Mouse (Mus musculus): ENCODE measurements at regions not wholly inside any gene's neighbourhood (a gene's known extent, or its start where the extent isn't known, plus 50 kb on each side); places are given as distances from the start of the nearest gene placed in this dataset.

DNA sequence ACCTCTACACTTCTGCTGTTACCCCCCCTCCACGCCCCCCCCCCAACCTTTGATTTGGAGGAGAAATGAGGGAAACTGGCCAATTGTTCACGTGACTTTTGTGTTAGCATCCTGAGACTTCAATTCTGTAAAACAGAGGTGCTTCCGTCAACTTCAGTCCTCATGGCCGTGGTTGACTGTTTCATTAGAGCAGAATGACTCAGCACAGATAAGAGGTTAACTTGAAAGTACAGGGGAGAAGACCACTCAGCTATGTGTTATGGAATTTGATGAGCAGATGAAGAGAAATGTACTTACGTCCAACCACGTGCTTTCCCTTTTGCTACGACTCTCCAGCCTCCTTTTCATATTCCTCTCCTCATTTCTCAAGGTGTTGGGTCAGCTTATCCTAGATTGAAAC is 267.3 kb downstream of the Igsf11 start:
- Histone ChIP-seq H3K4me1 (no peaks in the 10 kb centered on the region), H3K27ac (replicated peaks) (no peak overlapping the region), H3K27me3 (ENCODE audit: low read depth, poor library complexity, severe bottlenecking) (no peaks in the 10 kb centered on the region), H3K9me3 (replicated peaks) (no peaks in the 10 kb centered on the region), H3K4me3 (no peak overlapping the region), H3K36me3 (no peaks in the 10 kb centered on the region)
- no peak for DNase-seq (ENCODE audit: low spot score)
- WGBS, result 88% methylated on average over 7 of the region's 7 CpGs

DNA sequence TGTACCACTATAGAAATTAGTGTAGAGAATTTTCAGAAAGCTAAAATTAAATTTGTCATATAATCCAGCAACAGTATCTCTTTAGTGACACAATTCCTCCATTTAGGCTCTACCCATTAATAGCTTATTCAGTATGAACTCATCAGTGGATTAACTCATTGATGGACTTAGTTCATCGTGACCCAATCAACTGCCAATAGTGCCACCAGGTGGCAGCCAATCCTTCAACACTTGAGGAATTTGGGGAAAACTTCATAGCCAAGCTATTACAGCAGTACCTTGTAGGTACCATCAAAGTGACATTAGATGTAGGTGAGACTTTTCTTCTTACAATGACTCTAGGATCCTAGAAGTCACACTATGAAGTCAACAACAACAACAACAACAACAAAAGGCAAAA is 270.2 kb downstream of the Igsf11 start:
- Histone ChIP-seq H3K4me1 (no peaks in the 10 kb centered on the region), H3K27ac (replicated peaks) (no peak overlapping the region), H3K27me3 (ENCODE audit: low read depth, poor library complexity, severe bottlenecking) (no peaks in the 10 kb centered on the region), H3K4me3 (no peak overlapping the region), H3K36me3 (no peaks in the 10 kb centered on the region), H3K9me3 (replicated peaks) (no peaks in the 10 kb centered on the region)
- WGBS, result 31% methylated on average over 1 of the region's 1 CpGs
- DNase-seq (ENCODE audit: low spot score), result no peak

DNA sequence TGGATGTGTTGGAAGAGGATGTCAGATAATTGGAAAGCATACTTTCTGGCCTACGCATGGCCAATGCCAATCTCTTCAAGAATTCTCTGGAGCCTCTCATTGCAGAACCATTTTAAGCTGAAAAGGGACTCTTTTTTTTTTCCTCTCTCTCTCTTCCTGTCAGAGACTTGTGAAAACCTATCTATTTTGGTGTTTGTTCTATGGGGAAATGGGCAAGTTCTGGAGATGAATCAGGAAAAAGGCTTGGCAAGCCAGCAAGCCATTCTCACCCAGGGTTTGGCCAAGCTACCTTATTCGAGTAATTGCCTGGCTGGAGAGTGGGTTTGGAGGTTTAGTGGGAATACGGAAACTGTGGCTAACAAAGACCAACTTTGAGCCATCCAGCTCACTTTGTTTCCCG is 299.4 kb downstream of the Igsf11 start:
- no peaks in the 10 kb centered on the region for H3K27me3 ChIP-seq (ENCODE audit: low read depth, poor library complexity, severe bottlenecking)

DNA sequence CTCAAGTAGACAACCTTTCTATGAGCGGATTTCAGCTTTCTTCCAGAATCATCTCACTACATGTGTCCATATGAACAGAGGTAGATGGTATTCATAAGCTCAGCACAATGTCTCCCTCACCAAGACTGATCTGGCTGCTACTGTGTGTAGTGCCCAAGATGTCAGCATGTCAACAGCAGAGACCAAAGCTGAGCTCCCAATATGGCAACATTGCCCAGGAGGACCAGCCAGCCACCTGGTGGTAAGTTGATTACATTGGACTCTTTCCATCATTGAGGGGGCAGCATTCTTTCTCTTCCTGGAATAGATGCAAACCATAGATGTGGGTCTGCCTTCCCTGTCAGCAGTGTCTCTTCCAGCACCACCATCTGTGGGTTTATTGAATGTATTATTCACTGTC is 303.0 kb downstream of the Igsf11 start:
- 90% methylated on average over 1 of the region's 1 CpGs for WGBS
- DNase-seq (ENCODE audit: low spot score), result no peak
- Histone ChIP-seq H3K4me1 (no peaks in the 10 kb centered on the region), H3K27ac (replicated peaks) (no peak overlapping the region), H3K4me3 (no peak overlapping the region), H3K27me3 (ENCODE audit: low read depth, poor library complexity, severe bottlenecking) (no peaks in the 10 kb centered on the region), H3K36me3 (no peaks in the 10 kb centered on the region), H3K9me3 (replicated peaks) (no peaks in the 10 kb centered on the region)

More for the DNA sequence above, 299.4 kb downstream of the Igsf11 start:
- H3K27ac ChIP-seq (replicated peaks), result no peak overlapping the region
- no peak for DNase-seq (ENCODE audit: low spot score)
- H3K9me3 ChIP-seq (replicated peaks), result no peaks in the 10 kb centered on the region
- WGBS, result 92% methylated on average over 4 of the region's 4 CpGs
- no peaks in the 10 kb centered on the region for H3K4me1 ChIP-seq
- H3K4me3 ChIP-seq, result no peak overlapping the region
- H3K36me3 ChIP-seq, result no peaks in the 10 kb centered on the region

DNA sequence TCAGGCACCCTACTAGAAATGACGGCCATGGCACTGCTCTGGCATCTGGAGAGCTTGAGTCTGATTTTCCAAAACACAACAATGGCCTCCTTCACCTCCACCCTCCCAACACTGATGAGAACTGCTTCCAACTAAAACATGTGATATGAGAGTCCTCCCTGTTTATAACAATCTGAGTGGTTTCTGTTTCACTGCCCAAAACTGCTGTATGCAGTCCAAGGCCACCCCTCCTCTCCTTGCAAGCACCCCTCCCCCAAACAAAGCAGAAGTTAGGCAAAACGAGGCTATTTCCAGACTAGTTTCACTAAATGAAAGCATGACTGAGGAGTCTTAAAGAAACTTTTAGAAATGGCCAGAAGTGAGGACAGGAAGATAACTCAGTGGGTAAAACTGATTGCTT is 304.4 kb downstream of the Igsf11 start:
- Histone ChIP-seq H3K4me3 (no peak overlapping the region), H3K27me3 (ENCODE audit: low read depth, poor library complexity, severe bottlenecking) (no peaks in the 10 kb centered on the region), H3K4me1 (no peaks in the 10 kb centered on the region), H3K9me3 (replicated peaks) (no peaks in the 10 kb centered on the region), H3K27ac (replicated peaks) (no peak overlapping the region), H3K36me3 (no peaks in the 10 kb centered on the region)
- no peak for DNase-seq (ENCODE audit: low spot score)
- 81% methylated on average over 2 of the region's 2 CpGs for WGBS

DNA sequence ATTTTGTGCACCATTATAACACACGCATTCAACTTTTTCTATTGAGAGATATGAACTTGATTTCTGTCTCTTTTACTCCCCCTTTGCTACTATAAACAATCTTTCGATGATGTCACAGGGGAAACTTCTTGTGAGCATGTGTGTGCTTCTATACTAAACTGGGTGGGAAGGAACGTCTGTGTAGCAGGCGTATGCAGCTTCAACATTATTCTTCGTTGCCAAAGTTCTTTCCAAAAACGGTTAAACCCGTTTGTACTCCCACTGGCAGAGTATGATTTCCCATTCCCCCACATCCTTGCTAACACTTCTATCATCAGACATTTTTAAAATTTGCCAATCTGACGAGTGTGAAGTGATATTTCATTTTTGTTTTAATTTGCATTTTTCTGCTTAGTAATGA is 331.1 kb downstream of the Igsf11 start:
- H3K4me3 ChIP-seq, result no peak overlapping the region
- H3K4me1 ChIP-seq, result peaks cover 4% of the 10 kb centered on the region; the same call in 1 of the 2 replicates
- no peaks in the 10 kb centered on the region for H3K9me3 ChIP-seq (replicated peaks)
- H3K36me3 ChIP-seq, result no peaks in the 10 kb centered on the region
- H3K27me3 ChIP-seq (ENCODE audit: low read depth, poor library complexity, severe bottlenecking), result no peaks in the 10 kb centered on the region
- H3K27ac ChIP-seq (replicated peaks), result no peak overlapping the region
- no peak for DNase-seq (ENCODE audit: low spot score)
- WGBS, result 87% methylated on average over 8 of the region's 8 CpGs

DNA sequence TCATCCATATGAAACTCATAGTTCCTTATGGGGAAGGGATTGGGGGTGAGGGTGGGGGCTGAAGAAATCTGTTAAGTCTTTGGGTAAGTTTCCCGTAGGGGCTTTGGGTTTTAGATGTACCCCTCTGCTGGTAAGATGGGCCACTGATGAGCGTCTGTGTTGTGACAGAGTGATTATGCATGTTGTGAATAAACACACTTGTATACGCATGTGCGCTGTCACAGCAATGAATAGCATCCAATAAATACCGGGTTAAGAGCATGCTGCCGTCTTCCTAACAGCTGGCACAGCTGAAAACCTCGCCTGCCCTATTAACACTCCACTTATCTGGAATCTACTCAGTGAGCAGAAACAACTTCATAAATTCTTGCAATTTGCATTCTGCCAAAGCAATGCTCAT is 337.0 kb downstream of the Igsf11 start:
- no peak for DNase-seq (ENCODE audit: low spot score)
- Histone ChIP-seq H3K27me3 (ENCODE audit: low read depth, poor library complexity, severe bottlenecking) (no peaks in the 10 kb centered on the region), H3K9me3 (replicated peaks) (no peaks in the 10 kb centered on the region), H3K27ac (replicated peaks) (no peak overlapping the region), H3K4me1 (peaks cover 12% of the 10 kb centered on the region), H3K36me3 (no peaks in the 10 kb centered on the region), H3K4me3 (no peak overlapping the region)
- WGBS, result 92% methylated on average over 7 of the region's 7 CpGs

DNA sequence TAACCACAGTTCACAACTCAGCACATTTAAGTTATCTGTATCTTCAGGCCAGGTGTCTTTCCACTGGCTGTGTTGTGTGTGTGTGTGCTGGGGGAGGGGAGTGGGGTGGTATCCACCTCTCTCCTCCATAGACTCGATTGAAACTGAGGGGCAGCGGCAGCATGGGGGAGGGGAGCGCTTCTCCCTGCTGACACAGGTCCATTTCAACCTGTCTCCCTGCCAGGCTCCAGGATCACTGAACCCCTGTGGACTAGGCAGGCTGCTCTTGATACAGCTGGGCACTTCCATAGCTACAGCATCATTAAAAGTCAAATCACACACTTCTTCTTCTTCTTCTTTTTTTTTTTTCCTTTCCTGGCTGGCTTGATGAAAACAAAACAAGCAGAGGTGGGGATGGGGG is 338.0 kb downstream of the Igsf11 start:
- Histone ChIP-seq H3K4me1 (peaks cover 12% of the 10 kb centered on the region), H3K36me3 (no peaks in the 10 kb centered on the region)
- DNase-seq (ENCODE audit: low spot score), result no peak

DNA sequence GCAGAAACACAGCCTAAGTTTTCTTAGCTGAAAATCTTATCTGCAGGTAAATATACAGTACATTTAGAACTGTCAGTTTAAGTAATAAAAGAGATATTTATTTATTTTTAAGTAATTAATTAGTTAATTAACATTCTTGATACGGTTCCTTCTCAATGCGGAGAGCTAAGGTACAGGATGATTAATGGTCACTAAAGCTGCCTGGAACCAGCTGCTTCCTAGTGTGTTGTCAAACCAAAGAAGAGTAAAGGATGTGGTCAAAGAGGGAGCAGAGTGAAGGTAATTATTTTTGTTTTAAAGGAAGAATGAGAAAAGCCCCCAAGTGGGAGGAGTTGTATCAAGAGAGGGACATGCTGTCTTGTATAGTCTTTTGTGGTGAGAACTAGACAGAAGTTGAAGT is 341.8 kb downstream of the Igsf11 start:
- no peaks in the 10 kb centered on the region for H3K36me3 ChIP-seq
- H3K4me3 ChIP-seq, result no peak overlapping the region
- no peaks in the 10 kb centered on the region for H3K9me3 ChIP-seq (replicated peaks)
- peaks cover 9% of the 10 kb centered on the region for H3K4me1 ChIP-seq
- DNase-seq (ENCODE audit: low spot score), result no peak
- H3K27ac ChIP-seq (replicated peaks), result no peak overlapping the region
- H3K27me3 ChIP-seq (ENCODE audit: low read depth, poor library complexity, severe bottlenecking), result no peaks in the 10 kb centered on the region
- 95% methylated on average over 2 of the region's 2 CpGs for WGBS

More for the DNA sequence above, 338.0 kb downstream of the Igsf11 start:
- Histone ChIP-seq H3K27ac (replicated peaks) (0 out of 2 replicates have a peak overlapping the region, but pooled peaks have one; percentile 33), H3K4me3 (no peak overlapping the region), H3K27me3 (ENCODE audit: low read depth, poor library complexity, severe bottlenecking) (no peaks in the 10 kb centered on the region), H3K9me3 (replicated peaks) (no peaks in the 10 kb centered on the region)
- 16% methylated on average over 3 of the region's 3 CpGs for WGBS

DNA sequence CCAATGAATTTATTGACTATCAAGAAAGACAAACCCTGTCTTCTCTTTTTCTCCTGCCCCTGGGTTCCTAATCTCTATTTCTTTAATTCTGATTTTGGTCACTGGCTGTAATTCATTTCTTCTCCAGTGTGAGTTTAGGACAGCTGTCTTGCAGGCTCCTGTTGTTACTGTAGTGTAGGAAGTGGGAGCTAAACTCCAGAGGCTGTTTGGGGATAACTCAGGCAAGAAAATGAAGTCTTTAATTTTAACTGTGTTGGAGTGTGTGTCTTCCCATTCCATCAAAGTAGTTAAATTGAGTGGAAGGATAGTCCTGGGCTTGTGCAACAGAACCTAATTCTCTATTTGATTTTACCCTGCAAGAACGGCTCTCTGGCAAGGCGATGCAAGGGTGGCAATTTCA is 381.0 kb downstream of the Igsf11 start:
- H3K36me3 ChIP-seq, result no peaks in the 10 kb centered on the region
- WGBS, result 83% methylated on average over 2 of the region's 2 CpGs

DNA sequence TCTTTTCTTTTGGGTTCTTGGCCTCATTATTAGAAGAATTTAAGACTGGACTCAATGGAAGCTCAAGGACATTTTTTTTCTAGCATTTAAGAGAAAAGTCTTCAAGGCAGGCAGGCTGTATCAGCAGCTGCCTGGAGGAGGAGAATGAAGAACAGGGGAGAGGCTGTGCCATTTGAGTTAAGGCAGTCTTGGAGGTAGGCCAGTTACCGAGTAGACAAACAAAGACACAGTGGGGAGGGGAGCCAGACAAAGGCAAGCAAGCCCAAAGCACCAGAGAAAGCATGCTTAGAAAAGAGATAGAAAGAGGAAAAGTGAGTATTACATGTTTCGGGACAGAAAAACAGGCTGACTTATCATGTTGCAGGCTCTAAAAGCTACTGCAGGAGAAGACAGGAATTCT is 392.0 kb downstream of the Igsf11 start:
- 32% methylated on average over 2 of the region's 2 CpGs for WGBS
- no peak for DNase-seq (ENCODE audit: low spot score)

More for the DNA sequence above, 381.0 kb downstream of the Igsf11 start:
- H3K4me1 ChIP-seq, result peaks cover 8% of the 10 kb centered on the region; the same call in 1 of the 2 replicates
- no peak for DNase-seq (ENCODE audit: low spot score)
- no peaks in the 10 kb centered on the region for H3K9me3 ChIP-seq (replicated peaks)
- H3K4me3 ChIP-seq, result no peak overlapping the region
- no peaks in the 10 kb centered on the region for H3K27me3 ChIP-seq (ENCODE audit: low read depth, poor library complexity, severe bottlenecking)
- H3K27ac ChIP-seq (replicated peaks), result no peak overlapping the region

DNA sequence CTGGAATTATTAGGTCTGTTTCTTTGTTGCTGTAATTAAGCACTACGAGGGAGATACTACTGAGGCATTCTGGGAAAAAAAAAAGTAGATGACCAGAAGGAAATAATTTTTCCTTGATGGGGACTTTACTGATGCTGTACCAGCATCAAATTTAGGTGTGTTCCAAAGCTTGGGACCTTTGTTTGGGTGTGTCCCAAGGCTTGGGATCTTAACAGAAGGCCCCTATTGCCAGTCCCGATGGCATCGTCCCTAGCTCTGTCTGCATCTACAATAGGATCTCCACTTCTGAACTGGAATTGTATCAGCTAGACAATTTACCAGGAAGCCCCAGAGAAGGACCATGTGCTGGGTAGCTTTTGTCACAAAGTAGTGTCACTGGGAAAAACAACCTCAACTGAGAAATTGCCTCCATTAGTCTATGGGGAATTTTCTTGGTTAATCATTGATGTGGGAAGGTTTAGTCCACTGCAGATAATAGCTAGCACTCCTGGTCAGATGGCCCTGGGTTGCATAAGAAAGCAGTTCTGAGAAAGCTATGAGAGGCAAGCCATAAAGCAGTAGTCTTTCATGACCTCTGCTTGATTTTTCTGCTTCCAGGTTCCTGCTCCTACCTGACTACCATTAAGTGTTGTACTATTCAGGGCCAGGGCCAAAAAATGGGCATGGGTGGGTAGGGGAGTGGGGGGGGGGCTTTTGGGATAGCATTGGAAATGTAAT is 392.7 kb downstream of the Igsf11 start:
- Histone ChIP-seq H3K9me3 (replicated peaks) (no peaks in the 10 kb centered on the region), H3K27me3 (ENCODE audit: low read depth, poor library complexity, severe bottlenecking) (no peaks in the 10 kb centered on the region), H3K27ac (replicated peaks) (no peak overlapping the region), H3K4me1 (peaks cover 3% of the 10 kb centered on the region; the same call in 1 of the 2 replicates), H3K4me3 (no peak overlapping the region), H3K36me3 (no peaks in the 10 kb centered on the region)
- DNase-seq (ENCODE audit: low spot score), result no peak
- WGBS, result 86% methylated on average over 3 of the region's 3 CpGs

More for the DNA sequence above, 392.0 kb downstream of the Igsf11 start:
- no peaks in the 10 kb centered on the region for H3K36me3 ChIP-seq
- H3K27ac ChIP-seq (replicated peaks), result no peak overlapping the region
- H3K9me3 ChIP-seq (replicated peaks), result no peaks in the 10 kb centered on the region
- no peaks in the 10 kb centered on the region for H3K27me3 ChIP-seq (ENCODE audit: low read depth, poor library complexity, severe bottlenecking)
- H3K4me1 ChIP-seq, result peaks cover 3% of the 10 kb centered on the region; the same call in 1 of the 2 replicates
- H3K4me3 ChIP-seq, result no peak overlapping the region

DNA sequence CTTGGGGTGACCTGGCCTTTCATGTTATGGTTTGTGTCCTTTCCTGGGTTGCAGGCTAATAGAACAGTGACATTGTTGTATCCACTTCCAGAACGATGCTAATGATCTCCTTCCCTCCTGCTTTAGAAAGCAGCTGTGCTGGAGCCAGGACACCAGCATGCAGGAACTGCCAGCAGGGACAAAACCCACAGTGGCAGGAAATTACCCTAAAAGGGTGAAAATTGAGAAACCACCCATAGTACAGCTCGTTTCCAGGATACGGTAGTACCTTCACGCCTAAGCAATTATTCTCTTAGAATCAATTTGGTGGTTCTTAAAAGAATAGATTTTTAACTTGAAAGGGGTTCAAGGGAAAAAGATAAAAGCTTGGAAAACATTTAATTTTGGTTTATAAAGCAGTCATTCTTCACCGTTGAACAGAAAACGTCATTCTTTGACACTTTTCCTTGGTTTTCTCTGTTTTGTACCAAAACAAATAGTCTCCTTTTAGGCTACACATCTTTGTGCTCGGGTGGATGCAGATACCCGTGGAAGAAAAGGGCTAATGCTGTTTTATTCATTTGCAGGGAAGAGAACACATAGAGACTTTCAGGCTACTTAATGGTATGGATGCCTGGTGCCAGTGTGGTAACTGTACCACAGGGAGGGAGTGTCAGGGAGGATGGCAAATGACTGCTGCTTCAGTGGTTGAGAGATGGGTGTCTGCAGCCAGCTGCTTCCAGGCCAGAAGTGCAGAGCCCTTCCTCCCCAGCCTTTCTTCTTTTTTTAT is 394.5 kb downstream of the Igsf11 start:
- H3K27ac ChIP-seq (replicated peaks), result no peak overlapping the region
- H3K4me3 ChIP-seq, result no peak overlapping the region
- no peaks in the 10 kb centered on the region for H3K27me3 ChIP-seq (ENCODE audit: low read depth, poor library complexity, severe bottlenecking)
- H3K36me3 ChIP-seq, result no peaks in the 10 kb centered on the region
- no peak for DNase-seq (ENCODE audit: low spot score)
- H3K4me1 ChIP-seq, result peaks cover 3% of the 10 kb centered on the region; the same call in 1 of the 2 replicates
- H3K9me3 ChIP-seq (replicated peaks), result no peaks in the 10 kb centered on the region
- WGBS, result 74% methylated on average over 8 of the region's 8 CpGs
